ENCODE assay signal across 13 mouse cellular contexts in the genomic region with DNA sequence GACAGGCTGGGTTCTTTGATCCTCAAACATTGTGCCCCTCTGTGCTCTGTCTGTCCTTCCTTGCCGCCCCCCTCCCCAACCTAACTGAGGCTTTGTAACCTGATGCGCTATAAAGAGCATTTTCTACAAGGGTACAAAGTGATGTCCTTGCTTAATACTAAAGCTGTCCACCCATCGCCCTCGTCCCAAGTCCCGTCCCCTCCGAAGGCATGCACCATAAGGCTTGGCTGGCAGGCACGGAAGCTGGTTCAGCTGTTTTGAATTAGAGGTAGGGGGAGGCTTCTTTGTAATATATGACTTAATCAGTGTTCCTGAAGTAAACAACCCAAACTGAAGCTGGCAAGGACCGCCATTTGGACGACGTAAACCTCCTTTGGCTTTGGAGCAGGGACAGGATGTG. TPM values are rescaled to one million over a fixed set of nuclear protein-coding genes. Genes with fewer than 3 reads are reported as not detected.
"Had no signal": no experiment of that assay in that cellular context is flagged by ENCODE, and none has a peak within 500 bp of the region (broad histone marks: within the 10 kb centered on the region; RNA-seq: fewer than 3 reads in every experiment).

No protein-coding gene starts in this region.

- H3K9ac ChIP-seq: limb, embryonic 13.5 days; liver, embryonic 15.5 days; midbrain, embryonic 13.5 days; neural tube, embryonic 12.5 days had no signal

- H3K4me2 ChIP-seq: limb, embryonic 13.5 days; liver, embryonic 15.5 days; midbrain, embryonic 13.5 days; neural tube, embryonic 12.5 days had no signal

- DNase-seq: kidney, adult 8-10 months; kidney, postnatal 25 days; lung, adult 2 months; lung, postnatal 36 days; right cerebral cortex, postnatal 14 days; thymus, postnatal 4 days had no signal

- ATAC-seq: lung, postnatal 0 days; midbrain, embryonic 13.5 days had no signal

- H3K4me3 ChIP-seq: left cerebral cortex, adult 2 months; limb, embryonic 13.5 days; liver, embryonic 15.5 days; midbrain, embryonic 13.5 days; neural tube, embryonic 12.5 days had no signal

- H3K4me1 ChIP-seq: liver, embryonic 15.5 days; midbrain, embryonic 13.5 days; neural tube, embryonic 12.5 days had no signal

- H3K27me3 ChIP-seq: liver, embryonic 15.5 days; midbrain, embryonic 13.5 days; neural tube, embryonic 12.5 days had no signal

- H3K9me3 ChIP-seq: limb, embryonic 13.5 days; liver, embryonic 15.5 days; midbrain, embryonic 13.5 days; neural tube, embryonic 12.5 days had no signal

- H3K36me3 ChIP-seq: limb, embryonic 13.5 days; liver, embryonic 15.5 days; midbrain, embryonic 13.5 days; neural tube, embryonic 12.5 days had no signal

- H3K27ac ChIP-seq: left cerebral cortex, adult 2 months; limb, embryonic 13.5 days; liver, embryonic 15.5 days; midbrain, embryonic 13.5 days; neural tube, embryonic 12.5 days had no signal

RNA-seq across cellular contexts. Expression of a gene that starts 51.0 kb away (rescaled TPM):
- total RNA-seq: megakaryocyte progenitor cell, adult 5-6 weeks had no signal
